Comparison of ENCODE assay signal across 25 mouse cellular contexts in the genomic region with DNA sequence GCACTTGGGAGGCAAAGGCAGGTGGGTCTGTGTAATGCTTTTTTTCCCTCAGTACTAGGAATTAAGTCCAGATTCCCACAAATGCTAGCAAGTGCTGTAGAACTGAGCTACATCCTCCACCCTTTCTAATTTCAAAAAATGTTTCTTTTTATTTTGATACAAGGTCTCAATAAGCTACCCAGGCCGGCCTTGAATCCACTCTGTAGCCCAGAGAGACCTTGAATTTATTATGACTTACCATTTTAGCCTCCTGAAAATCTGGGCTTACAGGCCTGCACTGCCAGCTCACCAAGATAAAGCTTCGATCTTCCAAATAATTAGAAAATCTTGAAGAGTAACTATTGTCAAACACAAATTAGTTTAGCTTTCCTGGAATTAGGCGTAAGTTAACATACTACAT.
"Had no signal": no experiment of that assay in that cellular context is flagged by ENCODE, and none has a peak within 500 bp of the region (broad histone marks: within the 10 kb centered on the region; RNA-seq: fewer than 3 reads in every experiment).

No protein-coding gene starts in this region.

- H3K4me1 ChIP-seq: limb, embryonic 15.5 days; midbrain, embryonic 12.5 days; midbrain, embryonic 15.5 days; neural tube, embryonic 12.5 days; neural tube, embryonic 15.5 days; stomach, embryonic 15.5 days had no signal

- H3K9me3 ChIP-seq: limb, embryonic 12.5 days; limb, embryonic 15.5 days; midbrain, embryonic 12.5 days; midbrain, embryonic 15.5 days; neural tube, embryonic 12.5 days; neural tube, embryonic 15.5 days; stomach, embryonic 15.5 days had no signal

- DNase-seq: kidney, adult 2 months; kidney, postnatal 25 days; layer of hippocampus, adult 9-11 months; layer of hippocampus, postnatal 36 days; liver, postnatal 0 days; lung, embryonic 14.5 days; right cerebral cortex, postnatal 14 days; right cerebral cortex, postnatal 4 days; thymus, adult 2 months; thymus, postnatal 14 days; thymus, postnatal 4 days had no signal

- H3K4me3 ChIP-seq: layer of hippocampus, adult 2 months; left cerebral cortex, adult 2 months; limb, embryonic 12.5 days; limb, embryonic 15.5 days; midbrain, embryonic 12.5 days; midbrain, embryonic 15.5 days; neural tube, embryonic 12.5 days; neural tube, embryonic 15.5 days; stomach, embryonic 15.5 days had no signal

- H3K9ac ChIP-seq: limb, embryonic 12.5 days; limb, embryonic 15.5 days; liver, embryonic 14.5 days; liver, postnatal 0 days; lung, embryonic 14.5 days; midbrain, embryonic 12.5 days; midbrain, embryonic 15.5 days; neural tube, embryonic 12.5 days; neural tube, embryonic 15.5 days; stomach, embryonic 15.5 days had no signal

- H3K27ac ChIP-seq: kidney, postnatal 0 days; layer of hippocampus, adult 2 months; left cerebral cortex, adult 2 months; limb, embryonic 12.5 days; limb, embryonic 15.5 days; liver, embryonic 14.5 days; macrophage; midbrain, embryonic 12.5 days; midbrain, embryonic 15.5 days; neural tube, embryonic 12.5 days; neural tube, embryonic 15.5 days; stomach, embryonic 15.5 days had no signal

- H3K36me3 ChIP-seq: limb, embryonic 12.5 days; limb, embryonic 15.5 days; stomach, embryonic 15.5 days had no signal

- H3K27me3 ChIP-seq: limb, embryonic 12.5 days; limb, embryonic 15.5 days; midbrain, embryonic 12.5 days; midbrain, embryonic 15.5 days; neural tube, embryonic 12.5 days; neural tube, embryonic 15.5 days; stomach, embryonic 15.5 days had no signal

- H3K4me2 ChIP-seq: limb, embryonic 12.5 days; limb, embryonic 15.5 days; liver, embryonic 11.5 days; lung, embryonic 14.5 days; midbrain, embryonic 12.5 days; midbrain, embryonic 15.5 days; neural tube, embryonic 12.5 days; neural tube, embryonic 15.5 days; stomach, embryonic 15.5 days had no signal

- ATAC-seq: liver, postnatal 0 days; lung, postnatal 0 days; midbrain, embryonic 15.5 days had no signal
